Mouse (Mus musculus): ENCODE measurements around the gene Myo18b. TPM values are rescaled to one million over a fixed set of nuclear protein-coding genes. Genes with fewer than 3 reads are reported as not detected.

Myo18b gene
- polyA plus RNA-seq, 1 experiment, result 0.69 TPM

GRCm38 (mm10) chr5:112743121-112743520 is 153.0 kb downstream of the Myo18b start:
- no peak for DNase-seq
- Histone ChIP-seq H3K27ac (ENCODE audit: insufficient read depth, low read length) (no peak overlapping the region), H3K4me3 (replicated peaks; ENCODE audit: insufficient read depth, low read depth, low read length) (no peak overlapping the region), H3K27me3 (ENCODE audit: control insufficient read depth, insufficient read depth, low read length) (no peaks in the 10 kb centered on the region), H3K4me1 (ENCODE audit: control insufficient read depth, insufficient read depth, low read length) (peaks cover 13% of the 10 kb centered on the region)
- 72% methylated on average over 9 of the region's 9 CpGs for WGBS
- no peak for TF ChIP-seq CTCF (IDR thresholded peaks at IDR 0.05; ENCODE audit: borderline replicate concordance, insufficient read depth, low read depth, low read length)
- TF ChIP-seq POLR2A (IDR thresholded peaks at IDR 0.05; ENCODE audit: borderline replicate concordance, insufficient read depth, low read length), result no peak

- peaks cover 13% of the 10 kb centered on the region for H3K4me1 ChIP-seq (ENCODE audit: control insufficient read depth, insufficient read depth, low read length)
- TF ChIP-seq POLR2A (IDR thresholded peaks at IDR 0.05; ENCODE audit: borderline replicate concordance, insufficient read depth, low read length) (no peak), CTCF (IDR thresholded peaks at IDR 0.05; ENCODE audit: borderline replicate concordance, insufficient read depth, low read depth, low read length) (peak; percentile 63; the same call in 1 of the 2 replicates)
- no peak overlapping the region for H3K27ac ChIP-seq (ENCODE audit: insufficient read depth, low read length)
- no peak overlapping the region for H3K4me3 ChIP-seq (replicated peaks; ENCODE audit: insufficient read depth, low read depth, low read length)
- 40% methylated on average over 12 of the region's 12 CpGs for WGBS
- no peaks in the 10 kb centered on the region for H3K27me3 ChIP-seq (ENCODE audit: control insufficient read depth, insufficient read depth, low read length)
- peak; percentile 69 to 72 for DNase-seq
Measured at GRCm38 (mm10) chr5:112740651-112741050, 155.5 kb downstream of the Myo18b start.

DNA sequence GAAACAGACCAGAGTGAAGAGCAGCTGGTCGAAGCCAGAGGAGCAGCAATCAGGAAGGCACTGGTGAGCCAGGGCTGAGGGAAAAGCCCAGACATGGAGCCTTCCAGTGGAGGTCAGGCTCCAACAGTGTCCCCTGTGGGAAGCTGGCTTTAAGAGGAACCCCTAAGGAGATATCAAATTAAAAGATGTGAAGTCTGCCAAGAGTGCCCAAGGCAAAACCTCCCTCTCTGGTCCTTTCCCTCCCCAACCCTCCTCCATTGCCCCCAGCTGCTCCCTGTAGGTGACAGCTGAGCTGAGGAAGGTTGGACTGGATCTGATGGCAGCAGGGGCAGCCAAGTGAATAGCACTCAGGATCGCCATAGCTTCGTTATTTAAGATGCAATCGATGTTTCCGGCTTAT is 161.1 kb downstream of the Myo18b start:
- H3K27ac ChIP-seq (ENCODE audit: insufficient read depth, low read length), result no peak overlapping the region
- 28% methylated on average over 5 of the region's 5 CpGs for WGBS
- peaks cover 12% of the 10 kb centered on the region for H3K4me1 ChIP-seq (ENCODE audit: control insufficient read depth, insufficient read depth, low read length)
- H3K27me3 ChIP-seq (ENCODE audit: control insufficient read depth, insufficient read depth, low read length), result no peaks in the 10 kb centered on the region
- peak in 1 of 2 experiments; percentile 14 for DNase-seq
- no peak overlapping the region for H3K4me3 ChIP-seq (replicated peaks; ENCODE audit: insufficient read depth, low read depth, low read length)
- TF ChIP-seq POLR2A (IDR thresholded peaks at IDR 0.05; ENCODE audit: borderline replicate concordance, insufficient read depth, low read length), result no peak
- TF ChIP-seq CTCF (IDR thresholded peaks at IDR 0.05; ENCODE audit: borderline replicate concordance, insufficient read depth, low read depth, low read length), result no peak

GRCm38 (mm10) chr5:112730604-112731003 is 165.6 kb downstream of the Myo18b start:
- peak; percentile 64 to 77 for DNase-seq
- H3K27ac ChIP-seq (ENCODE audit: insufficient read depth, low read length), result no peak overlapping the region
- 10% methylated on average over 10 of the region's 10 CpGs for WGBS
- H3K4me1 ChIP-seq (ENCODE audit: control insufficient read depth, insufficient read depth, low read length), result peaks cover 12% of the 10 kb centered on the region
- no peak overlapping the region for H3K4me3 ChIP-seq (replicated peaks; ENCODE audit: insufficient read depth, low read depth, low read length)
- TF ChIP-seq POLR2A (IDR thresholded peaks at IDR 0.05; ENCODE audit: borderline replicate concordance, insufficient read depth, low read length), result no peak
- no peak for TF ChIP-seq CTCF (IDR thresholded peaks at IDR 0.05; ENCODE audit: borderline replicate concordance, insufficient read depth, low read depth, low read length)
- H3K27me3 ChIP-seq (ENCODE audit: control insufficient read depth, insufficient read depth, low read length), result no peaks in the 10 kb centered on the region

GRCm38 (mm10) chr5:112728432-112728831 is 167.7 kb downstream of the Myo18b start:
- TF ChIP-seq CTCF (IDR thresholded peaks at IDR 0.05; ENCODE audit: borderline replicate concordance, insufficient read depth, low read depth, low read length) (no peak), POLR2A (IDR thresholded peaks at IDR 0.05; ENCODE audit: borderline replicate concordance, insufficient read depth, low read length) (no peak)
- no peak for DNase-seq
- Histone ChIP-seq H3K27me3 (ENCODE audit: control insufficient read depth, insufficient read depth, low read length) (no peaks in the 10 kb centered on the region), H3K4me1 (ENCODE audit: control insufficient read depth, insufficient read depth, low read length) (peaks cover 7% of the 10 kb centered on the region; the same call in 1 of the 2 replicates), H3K27ac (ENCODE audit: insufficient read depth, low read length) (no peak overlapping the region), H3K4me3 (replicated peaks; ENCODE audit: insufficient read depth, low read depth, low read length) (no peak overlapping the region)
- WGBS, result 87% methylated on average over 6 of the region's 6 CpGs

DNA sequence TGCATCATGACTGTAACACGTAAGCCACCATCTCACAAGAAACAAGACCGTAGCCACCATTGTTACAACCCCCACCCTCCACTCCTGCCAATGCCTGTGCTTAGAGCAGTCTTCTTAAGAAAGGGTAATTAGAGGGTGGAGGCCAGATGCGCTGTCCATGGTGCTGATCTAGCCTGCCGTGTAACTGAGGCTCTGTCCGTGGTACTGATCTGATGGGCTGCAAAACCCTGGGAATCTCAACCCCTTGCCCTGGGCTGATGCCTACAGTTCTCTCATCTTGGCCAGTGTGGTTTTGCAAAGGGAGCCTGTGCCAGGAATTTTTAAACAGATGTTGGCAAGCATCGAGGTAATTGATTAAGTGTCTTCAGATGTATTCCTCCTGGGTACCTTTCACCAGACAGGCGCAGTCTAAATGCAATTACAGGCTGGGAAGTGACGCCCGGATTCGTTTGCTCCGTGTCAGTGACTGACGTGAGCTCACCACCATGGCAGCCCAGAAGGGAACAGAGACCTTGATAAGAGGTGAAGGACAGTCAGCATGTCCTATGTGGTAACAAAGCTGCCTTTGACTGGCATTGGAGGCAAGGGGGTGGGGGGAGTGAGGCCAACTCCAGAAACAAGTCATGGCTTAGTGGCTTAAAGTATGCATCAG is 177.4 kb downstream of the Myo18b start:
- H3K27me3 ChIP-seq (ENCODE audit: control insufficient read depth, insufficient read depth, low read length), result no peaks in the 10 kb centered on the region
- 70% methylated on average over 12 of the region's 12 CpGs for WGBS
- TF ChIP-seq POLR2A (IDR thresholded peaks at IDR 0.05; ENCODE audit: borderline replicate concordance, insufficient read depth, low read length) (no peak), CTCF (IDR thresholded peaks at IDR 0.05; ENCODE audit: borderline replicate concordance, insufficient read depth, low read depth, low read length) (no peak)
- H3K27ac ChIP-seq (ENCODE audit: insufficient read depth, low read length), result no peak overlapping the region
- no peak overlapping the region for H3K4me3 ChIP-seq (replicated peaks; ENCODE audit: insufficient read depth, low read depth, low read length)
- no peak for DNase-seq
- no peaks in the 10 kb centered on the region for H3K4me1 ChIP-seq (ENCODE audit: control insufficient read depth, insufficient read depth, low read length)

GRCm38 (mm10) chr5:112714679-112715446 is 181.3 kb downstream of the Myo18b start:
- DNase-seq, result no peak
- no peak overlapping the region for H3K4me3 ChIP-seq (replicated peaks; ENCODE audit: insufficient read depth, low read depth, low read length)
- H3K27ac ChIP-seq (ENCODE audit: insufficient read depth, low read length), result no peak overlapping the region

GRCm38 (mm10) chr5:112709831-112710230 is 186.3 kb downstream of the Myo18b start:
- Histone ChIP-seq H3K27ac (ENCODE audit: insufficient read depth, low read length) (no peak overlapping the region), H3K4me1 (ENCODE audit: control insufficient read depth, insufficient read depth, low read length) (no peaks in the 10 kb centered on the region), H3K27me3 (ENCODE audit: control insufficient read depth, insufficient read depth, low read length) (no peaks in the 10 kb centered on the region), H3K4me3 (replicated peaks; ENCODE audit: insufficient read depth, low read depth, low read length) (no peak overlapping the region)
- DNase-seq, result no peak
- TF ChIP-seq POLR2A (IDR thresholded peaks at IDR 0.05; ENCODE audit: borderline replicate concordance, insufficient read depth, low read length) (no peak), CTCF (IDR thresholded peaks at IDR 0.05; ENCODE audit: borderline replicate concordance, insufficient read depth, low read depth, low read length) (no peak)

More at GRCm38 (mm10) chr5:112714679-112715446, 181.3 kb downstream of the Myo18b start:
- no peaks in the 10 kb centered on the region for H3K27me3 ChIP-seq (ENCODE audit: control insufficient read depth, insufficient read depth, low read length)
- H3K4me1 ChIP-seq (ENCODE audit: control insufficient read depth, insufficient read depth, low read length), result no peaks in the 10 kb centered on the region
- TF ChIP-seq POLR2A (IDR thresholded peaks at IDR 0.05; ENCODE audit: borderline replicate concordance, insufficient read depth, low read length) (no peak), CTCF (IDR thresholded peaks at IDR 0.05; ENCODE audit: borderline replicate concordance, insufficient read depth, low read depth, low read length) (no peak)
- 79% methylated on average over 8 of the region's 8 CpGs for WGBS
